Mouse (Mus musculus): ENCODE measurements around the gene Pcsk5.

The Pcsk5 gene

DNA sequence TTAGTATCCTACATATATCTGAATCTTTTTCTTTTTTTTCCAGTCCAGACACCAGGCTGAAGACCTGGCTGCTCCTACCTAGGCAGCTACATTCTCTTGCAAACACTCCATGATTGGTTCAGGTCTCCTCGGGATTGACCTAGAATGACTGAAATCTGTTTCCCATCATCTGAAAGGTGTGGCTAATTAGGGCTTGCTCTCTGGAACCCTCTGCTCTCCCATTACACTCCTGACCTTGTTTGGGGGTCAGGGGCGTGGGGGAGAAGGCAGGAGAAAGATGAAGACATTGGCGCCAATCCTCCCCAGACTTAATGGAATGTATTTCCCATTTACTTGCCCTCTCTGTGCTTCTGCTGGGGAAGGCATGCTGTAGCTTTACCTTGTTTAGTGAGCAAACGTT, 366.2 kb downstream of the Pcsk5 start:
- DNase-seq = no peak

DNA sequence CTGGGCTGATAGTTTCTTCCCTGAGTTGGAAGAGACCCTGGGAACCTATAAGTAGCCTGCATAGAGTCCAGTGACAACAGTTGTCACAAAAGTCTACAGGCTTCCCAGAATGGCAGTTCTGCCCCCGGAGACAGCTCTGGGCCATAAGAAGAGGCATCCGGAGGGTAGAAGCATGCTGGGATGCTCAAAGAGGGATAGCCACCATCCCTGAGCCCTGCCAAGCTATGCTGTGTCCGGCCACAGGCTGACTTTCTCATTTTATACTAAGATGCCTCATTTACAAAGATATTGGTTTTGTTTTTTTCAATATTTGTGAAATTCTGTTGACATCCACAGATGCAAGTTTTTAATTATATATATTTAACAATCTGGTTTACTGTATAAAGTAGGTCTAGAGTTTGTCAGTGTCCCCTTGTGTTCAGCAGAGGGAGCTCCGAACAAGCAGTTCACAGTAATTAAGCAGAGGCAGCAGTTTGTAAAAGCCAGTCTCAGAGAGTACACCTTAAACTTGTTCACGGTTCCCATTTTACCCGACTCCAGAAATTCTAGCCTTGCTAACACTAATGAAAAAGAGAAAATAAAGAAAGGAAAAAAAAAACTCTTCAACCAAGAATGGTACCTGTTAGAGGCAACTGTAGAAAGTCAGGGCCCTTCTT, 369.7 kb downstream of the Pcsk5 start:
- peak; percentile 51 to 52 for DNase-seq

DNA sequence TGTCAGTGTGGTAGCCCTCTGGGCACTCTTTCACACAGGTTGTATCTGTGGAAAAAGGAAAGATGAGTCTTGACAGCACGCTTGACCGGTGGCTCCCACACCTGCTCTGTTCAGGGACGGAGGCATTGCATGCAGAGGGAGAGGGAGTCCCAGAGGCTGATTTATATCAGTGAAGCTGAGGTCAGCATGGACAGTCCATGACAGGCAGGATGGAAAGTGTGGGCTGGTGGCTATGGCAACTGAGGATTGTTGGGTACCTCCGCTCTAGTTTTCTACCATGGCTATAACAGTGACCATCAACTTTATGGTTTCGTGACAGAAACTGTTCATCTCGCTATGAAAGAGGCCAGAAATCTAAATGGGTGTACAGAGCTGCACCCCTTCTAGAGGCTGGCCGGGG, 385.4 kb downstream of the Pcsk5 start:
- no peak for DNase-seq

DNA sequence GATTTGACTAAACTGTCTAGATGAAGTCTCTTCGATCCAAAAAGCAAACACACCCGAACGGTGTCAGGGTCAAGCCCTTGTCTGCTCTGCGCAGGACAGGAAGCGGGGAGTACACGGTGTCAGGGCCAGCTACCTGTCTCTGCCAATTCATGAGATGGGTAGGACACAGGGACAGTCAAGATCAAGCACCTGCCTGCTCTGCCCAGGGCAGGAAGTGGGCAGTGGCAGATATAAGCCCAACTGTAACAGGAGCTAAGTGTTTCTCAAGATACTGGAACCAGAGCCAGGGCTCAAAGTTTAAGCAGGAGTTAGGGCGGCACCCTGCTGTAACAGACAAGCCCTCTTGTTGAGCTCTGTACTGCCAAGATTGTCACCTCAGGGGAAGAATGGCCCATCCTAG, 393.9 kb downstream of the Pcsk5 start:
- peak; percentile 29 to 39 for DNase-seq

- DNase-seq = peak; percentile 26 to 54
Observed at GRCm38 (mm10) chr19:17439476-17440189, 397.8 kb downstream of the Pcsk5 start.

- DNase-seq = peak; percentile 30 to 75
Observed at GRCm38 (mm10) chr19:17436651-17437050, 400.8 kb downstream of the Pcsk5 start.

DNA sequence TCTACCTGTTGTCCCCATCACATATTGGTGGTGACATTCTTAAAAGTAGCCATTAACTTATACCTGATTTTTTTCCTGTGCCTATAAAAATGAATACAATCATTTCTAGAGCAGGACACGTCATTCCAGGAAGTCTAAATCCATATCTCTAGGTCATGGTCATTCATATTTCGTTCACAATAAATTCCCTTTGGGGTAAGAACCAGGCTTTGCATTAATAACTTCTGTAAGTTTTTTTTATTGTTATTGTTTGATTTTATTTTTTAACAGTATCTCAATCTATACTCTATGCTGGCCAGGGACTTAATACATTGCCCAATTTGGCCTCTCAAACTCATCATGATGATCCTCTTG, 408.9 kb downstream of the Pcsk5 start:
- DNase-seq = no peak

DNA sequence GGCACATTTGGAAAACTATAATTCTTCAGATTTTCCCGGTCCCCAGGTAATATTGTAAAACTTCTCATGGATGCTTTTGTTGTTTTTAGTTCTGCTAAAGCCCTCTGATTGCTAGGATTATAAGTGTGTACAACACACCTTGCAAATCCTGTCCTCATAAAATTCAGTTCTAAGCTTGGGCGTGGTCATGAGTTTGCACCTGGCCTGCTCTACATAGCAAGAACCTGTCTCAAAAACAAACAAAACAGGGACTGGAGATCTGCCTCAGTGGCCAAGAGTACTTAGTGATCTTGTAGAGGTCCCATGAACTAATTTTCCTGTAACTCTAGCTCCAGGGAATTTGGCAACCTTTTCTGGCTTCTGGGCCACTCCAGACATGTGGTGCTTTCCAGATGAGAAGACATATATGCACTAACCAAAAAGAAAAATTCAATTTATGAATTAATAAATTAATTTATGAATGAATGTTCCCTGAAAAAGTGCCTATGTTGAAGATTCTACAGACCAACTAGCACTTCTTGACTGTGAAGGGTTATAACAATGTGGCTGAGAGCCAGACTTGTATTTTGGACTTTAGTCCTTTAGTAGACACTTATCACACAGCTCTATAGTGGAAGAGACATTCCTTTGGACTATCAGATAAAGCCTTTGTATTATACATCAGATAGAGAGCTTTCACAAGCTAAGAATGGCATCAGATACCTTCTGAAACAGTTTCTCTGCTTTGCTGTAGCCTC, 409.4 kb downstream of the Pcsk5 start:
- DNase-seq = no peak

DNA sequence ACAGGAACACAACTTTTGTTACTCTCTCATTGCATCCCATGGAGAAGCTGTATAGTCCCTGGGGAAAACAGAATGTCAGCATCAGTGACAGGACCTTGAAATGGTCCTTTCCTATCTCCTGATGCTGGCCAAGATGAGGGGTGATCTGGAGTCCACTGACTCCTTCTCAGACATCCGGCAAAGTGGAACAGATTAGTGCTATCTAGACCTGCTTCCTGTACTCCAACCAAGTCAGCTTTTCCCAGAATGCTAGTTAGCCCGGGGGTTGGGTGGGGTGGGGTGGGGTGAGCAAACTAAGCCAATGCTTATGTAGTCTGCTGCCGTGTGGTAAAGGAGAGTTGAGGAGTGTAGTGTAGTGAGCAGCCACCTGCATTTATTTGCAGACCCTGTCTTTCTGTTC, 414.1 kb downstream of the Pcsk5 start:
- no peak for DNase-seq

DNA sequence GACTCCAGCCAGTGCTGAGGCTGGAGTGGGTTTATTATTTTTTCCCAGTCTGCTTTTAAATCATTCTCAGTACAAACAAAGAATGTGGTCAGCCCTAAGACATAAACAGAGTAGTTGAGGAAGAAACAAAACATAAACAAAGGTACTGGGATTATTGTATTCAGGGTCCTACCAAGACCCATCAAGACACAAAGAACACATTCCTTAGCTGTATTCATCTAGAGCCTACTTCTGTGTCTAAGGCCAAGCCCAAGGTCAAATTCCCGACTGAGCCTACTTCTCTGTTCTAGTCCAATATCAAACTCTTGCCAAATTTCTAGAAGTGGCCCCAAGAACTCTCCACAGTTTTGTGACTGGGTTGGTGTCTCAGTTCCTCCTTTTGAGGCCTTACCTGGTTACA, 419.6 kb downstream of the Pcsk5 start:
- DNase-seq = no peak

DNA sequence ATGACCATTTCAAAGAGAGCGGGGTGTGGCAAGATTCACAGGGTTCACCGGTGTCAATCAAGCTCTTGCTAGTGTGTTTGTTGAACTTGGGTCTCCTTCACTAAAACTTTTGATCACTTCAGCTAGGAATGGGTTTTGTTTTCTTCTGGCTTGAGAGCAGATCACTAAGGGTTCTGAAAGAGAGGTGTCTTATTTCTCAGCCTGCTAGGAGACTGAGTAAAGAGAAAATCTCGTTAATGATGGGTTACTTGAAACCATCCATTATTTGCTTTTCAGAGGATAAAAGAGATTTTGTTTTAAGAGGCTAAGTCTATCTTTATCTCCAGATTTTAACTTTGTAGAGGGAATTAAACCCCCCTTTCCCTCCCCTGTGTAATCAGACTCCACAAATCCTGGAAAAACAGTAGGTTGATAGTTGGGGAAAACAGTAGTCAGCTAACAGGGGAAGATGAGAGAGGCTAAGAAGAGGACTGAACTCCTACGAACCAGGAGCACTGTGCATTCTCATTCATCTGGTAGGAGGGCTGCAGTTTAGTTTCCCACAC, 424.4 kb downstream of the Pcsk5 start:
- no peak for DNase-seq

- DNase-seq = no peak
Observed at GRCm38 (mm10) chr19:17410465-17411065, 426.9 kb downstream of the Pcsk5 start.

DNA sequence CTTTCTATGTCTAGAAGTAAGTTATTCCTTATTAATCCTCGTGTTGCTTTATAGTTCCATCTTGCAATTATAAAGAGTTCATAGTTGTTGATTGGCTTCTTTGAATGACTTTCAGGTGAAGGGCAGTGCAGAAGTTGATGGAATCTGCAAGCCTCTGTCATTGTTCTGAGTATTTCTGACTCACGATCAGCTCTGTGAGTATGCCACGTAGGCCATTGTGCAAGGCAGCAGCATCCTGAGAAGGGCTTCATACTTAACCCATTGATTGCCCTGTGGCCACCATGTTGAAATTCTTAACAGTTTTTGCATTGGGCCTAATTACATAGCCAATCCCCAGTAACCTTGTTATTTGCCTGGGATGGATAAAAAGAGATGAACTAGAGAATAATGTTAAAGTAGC, 428.1 kb downstream of the Pcsk5 start:
- DNase-seq = no peak

DNA sequence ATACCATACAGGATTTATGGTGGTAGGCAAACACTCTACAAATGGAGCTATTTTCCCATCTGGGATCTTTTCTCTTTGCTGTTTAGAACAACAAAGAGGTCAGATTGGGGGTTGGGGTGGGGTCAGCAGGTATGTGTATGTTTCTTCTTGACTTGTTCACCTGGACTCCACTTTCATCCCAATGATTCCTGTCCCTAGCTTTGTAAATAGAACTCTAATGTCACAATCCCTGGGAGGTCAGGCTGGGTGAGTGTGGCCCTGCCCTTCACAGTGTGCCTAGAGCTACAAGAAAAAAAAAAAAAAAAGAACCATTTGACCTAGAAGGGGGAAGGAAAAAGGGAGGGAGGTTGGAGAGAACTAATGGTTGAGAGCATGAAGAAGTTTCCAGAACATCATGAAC, 428.8 kb downstream of the Pcsk5 start:
- no peak for DNase-seq

GRCm38 (mm10) chr19:17406823-17407222, 430.6 kb downstream of the Pcsk5 start:
- DNase-seq = no peak

DNA sequence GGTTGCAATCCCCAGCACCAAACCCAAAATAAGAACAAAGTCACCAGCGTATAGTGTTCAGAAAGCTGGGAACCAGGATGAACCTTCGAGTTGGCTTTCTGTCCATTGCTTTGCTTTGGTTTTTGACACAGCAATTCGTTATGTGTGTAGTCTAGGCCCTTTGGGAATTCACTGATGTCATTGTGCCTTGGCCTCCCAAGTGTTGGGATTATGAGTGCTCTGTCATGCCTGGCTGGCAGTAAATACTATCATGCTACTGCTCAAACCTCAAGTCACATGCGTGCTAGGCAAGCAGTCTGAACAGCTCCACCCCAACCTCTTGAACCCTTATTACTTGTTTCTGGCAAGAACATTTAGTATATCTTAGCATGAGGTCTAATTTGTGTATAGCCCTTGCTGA, 434.3 kb downstream of the Pcsk5 start:
- no peak for DNase-seq

GRCm38 (mm10) chr19:17400571-17400970, 436.9 kb downstream of the Pcsk5 start:
- DNase-seq = no peak

- no peak for DNase-seq
Observed at GRCm38 (mm10) chr19:17399965-17400364, 437.5 kb downstream of the Pcsk5 start.

- DNase-seq = no peak
Observed at GRCm38 (mm10) chr19:17397922-17398321, 439.5 kb downstream of the Pcsk5 start.

DNA sequence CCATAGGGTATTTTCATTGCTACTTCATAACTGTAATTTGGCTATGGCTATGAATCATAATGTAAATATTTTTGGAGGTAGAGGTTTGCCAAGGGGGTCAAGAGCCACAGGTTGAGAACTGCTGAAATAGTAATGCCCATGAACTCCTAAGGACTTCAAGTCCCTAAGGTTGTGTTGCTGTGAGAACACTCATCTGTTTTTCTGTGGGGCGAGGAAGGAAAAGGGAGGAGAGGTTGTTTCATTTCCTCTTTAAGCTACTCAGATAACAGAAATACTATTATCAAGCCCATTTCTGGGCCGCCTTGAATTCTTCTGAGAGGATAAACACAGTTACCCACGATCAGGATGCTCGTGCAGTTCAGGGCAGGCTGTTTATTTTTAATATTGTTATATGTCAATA, 440.6 kb downstream of the Pcsk5 start:
- peak in 1 of 2 experiments; percentile 29 for DNase-seq

DNA sequence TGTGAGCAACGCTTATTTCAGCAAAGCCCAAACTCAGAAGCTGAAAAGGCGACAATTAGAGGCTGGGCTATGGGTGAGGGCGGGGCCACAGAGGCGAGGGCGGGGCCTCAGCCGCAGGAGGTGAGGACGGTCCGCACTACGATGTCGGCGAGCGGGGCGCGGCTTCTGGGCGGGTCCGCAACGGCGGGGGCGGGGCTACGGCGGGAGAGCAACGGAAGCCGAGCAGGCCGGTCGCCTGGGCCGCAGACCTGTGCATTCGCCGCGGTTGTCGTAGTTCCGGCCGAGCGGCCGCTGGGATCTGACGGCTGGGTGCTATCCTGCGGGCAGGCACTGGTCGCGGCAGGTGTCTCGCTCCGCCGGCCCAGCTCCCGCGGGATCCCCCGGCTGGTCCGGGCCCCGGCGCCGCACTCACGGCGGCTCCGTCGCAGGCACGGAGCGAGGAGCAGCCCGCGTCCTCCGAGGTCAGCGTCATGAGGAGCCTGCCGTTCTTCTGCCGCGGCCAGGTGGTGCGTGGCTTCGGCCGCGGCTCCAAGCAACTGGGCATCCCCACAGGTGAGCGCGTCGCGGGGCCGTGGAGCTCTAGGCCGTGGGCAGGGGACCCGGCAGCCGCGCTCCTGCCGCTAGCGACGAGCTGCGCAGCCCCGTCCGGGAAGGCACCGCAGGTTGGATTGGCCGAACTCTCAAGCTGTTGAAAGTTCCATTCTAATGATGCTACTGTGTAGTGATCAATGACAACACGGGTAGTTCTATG, 443.4 kb downstream of the Pcsk5 start, which contains the start of gene Rfk:
Gene Rfk, plus strand, starts transcription at position 203 of the 751 bp plus-strand sequence.
- DNase-seq = peak; percentile 94 to 98

GRCm38 (mm10) chr19:17392866-17393265, 444.6 kb downstream of the Pcsk5 start:
- no peak for DNase-seq

Data from kidney, postnatal 36 days (tissue).